Mouse (Mus musculus) limb, embryonic 13.5 days (tissue): ENCODE results near the gene Il6st. TPM values are rescaled to one million over a fixed set of nuclear protein-coding genes. Genes with fewer than 3 reads are reported as not detected.

Source experiments
- ATAC-seq: fragments of 200-750 bp; cut with Nextera tagmentation; 2 replicates; pipeline ENCODE4 v1.8.0; 2017; ENCODE audit warnings: low read depth, moderate number of reproducible peaks, moderate TSS enrichment; ENCODE audit not compliant: low FRiP score
- H3K27ac ChIP-seq: fragments of 300-500 bp; sonication (generic); 2 replicates; pipeline ENCODE4 v1.5.1; 2015; ENCODE audit warnings: inconsistent platforms, mild to moderate bottlenecking, moderate library complexity
- H3K27me3 ChIP-seq: fragments of 300-500 bp; sonication (generic); 2 replicates; pipeline ENCODE4 v1.6.1; 2015; ENCODE audit warnings: mild to moderate bottlenecking, inconsistent platforms
- H3K36me3 ChIP-seq: fragments of 300-500 bp; sonication (generic); 2 replicates; pipeline ENCODE4 v1.6.1; 2015; ENCODE audit warnings: inconsistent platforms, mild to moderate bottlenecking, moderate library complexity
- H3K4me1 ChIP-seq: fragments of 300-500 bp; sonication (generic); 2 replicates; pipeline ENCODE4 v1.6.1; 2015; ENCODE audit warnings: inconsistent platforms
- H3K4me2 ChIP-seq: fragments of 300-500 bp; sonication (generic); replicated peaks from 2 replicates; pipeline ENCODE4 v1.6.1; 2015; ENCODE audit warnings: inconsistent platforms, mild to moderate bottlenecking, moderate library complexity
- H3K4me3 ChIP-seq: fragments of 300-500 bp; sonication (generic); 2 replicates; pipeline ENCODE4 v1.5.1; 2015; ENCODE audit warnings: moderate library complexity, mild to moderate bottlenecking, inconsistent platforms
- H3K9ac ChIP-seq: fragments of 300-500 bp; sonication (generic); 2 replicates; pipeline ENCODE4 v1.6.1; 2015; ENCODE audit warnings: mild to moderate bottlenecking, inconsistent platforms
- H3K9me3 ChIP-seq: fragments of 300-500 bp; sonication (generic); 2 replicates; pipeline ENCODE4 v1.6.1; 2016; ENCODE audit warnings: inconsistent platforms
- WGBS: fragments of 180-500 bp; shearing (Covaris S2); methylation state at CpG from one replicate; pipeline ENCODE4 v1.1.7; 2015; 5-methylcytosine and 5-hydroxymethylcytosine counted together
- polyA plus RNA-seq: library from polyadenylated mRNA; unstranded; fragments of >200 nt; fragmentation: Nextera tagmentation; extraction: Ambion mirVana; gene quantifications from 2 replicates; pipeline ENCODE4 v1.2.1, GENCODE M21; 2015

The Il6st gene
- polyA plus RNA-seq, 1 experiment from 2014 or later, result 41.1 TPM

GRCm38 (mm10) chr13:112551641-112552548 lies 88.0 kb downstream of the Il6st start:
- no peaks in the 10 kb centered on the region for H3K4me1 ChIP-seq
- ATAC-seq, result no peak
- no peak overlapping the region for H3K4me3 ChIP-seq
- H3K27ac ChIP-seq, result no peak overlapping the region
- no peaks in the 10 kb centered on the region for H3K9me3 ChIP-seq
- no peaks in the 10 kb centered on the region for H3K27me3 ChIP-seq
- no peaks in the 10 kb centered on the region for H3K36me3 ChIP-seq
- H3K9ac ChIP-seq, result no peak overlapping the region
- WGBS, result 79% methylated on average over 7 of the region's 7 CpGs
- H3K4me2 ChIP-seq, result no peak overlapping the region

GRCm38 (mm10) chr13:112553304-112553703 lies 89.4 kb downstream of the Il6st start:
- no peaks in the 10 kb centered on the region for H3K36me3 ChIP-seq
- no peaks in the 10 kb centered on the region for H3K9me3 ChIP-seq
- no peak overlapping the region for H3K27ac ChIP-seq
- WGBS, result 95% methylated on average over 5 of the region's 5 CpGs
- no peak overlapping the region for H3K4me3 ChIP-seq
- no peak overlapping the region for H3K4me2 ChIP-seq
- H3K9ac ChIP-seq, result no peak overlapping the region
- H3K4me1 ChIP-seq, result no peaks in the 10 kb centered on the region
- ATAC-seq, result no peak
- no peaks in the 10 kb centered on the region for H3K27me3 ChIP-seq

- Histone ChIP-seq H3K4me1 (no peaks in the 10 kb centered on the region), H3K9me3 (no peaks in the 10 kb centered on the region), H3K4me3 (no peak overlapping the region), H3K27me3 (no peaks in the 10 kb centered on the region), H3K27ac (no peak overlapping the region), H3K4me2 (no peak overlapping the region), H3K36me3 (no peaks in the 10 kb centered on the region), H3K9ac (no peak overlapping the region)
- 58% methylated on average over 2 of the region's 2 CpGs for WGBS
- no peak for ATAC-seq
Measured at GRCm38 (mm10) chr13:112556501-112556900, 92.6 kb downstream of the Il6st start.

Other genes with a start within 250 kb of the Il6st start
- gene Ankrd55, start 175.6 kb upstream of the Il6st start, polyA plus RNA-seq, result 1.8 TPM in 2 replicates
- gene Il31ra, start 130.3 kb downstream of the Il6st start, polyA plus RNA-seq, result 0.05 and 0.24 TPM in 2 replicates
- 0.73 and 0.89 TPM in 2 replicates for gene Ddx4, start 188.4 kb downstream of the Il6st start, polyA plus RNA-seq
- 17.8 and 18.5 TPM in 2 replicates for gene Slc38a9, start 196.7 kb downstream of the Il6st start, polyA plus RNA-seq